Mouse (Mus musculus) forebrain, embryonic 12.5 days (tissue): ENCODE data around the gene Gm9817. TPM values are rescaled to one million over a fixed set of nuclear protein-coding genes. Genes with fewer than 3 reads are reported as not detected.
"Not testable (repeated sequence)": the region's sequence is repeated elsewhere in the genome, so short reads cannot be mapped to it uniquely, and the experiment has no call there.

Experiments
- ATAC-seq: fragments of 200-750 bp; cut with Nextera tagmentation; 2 replicates; pipeline ENCODE4 v1.8.0; 2017; ENCODE audit warnings: moderate TSS enrichment; ENCODE audit not compliant: low FRiP score
- H3K27ac ChIP-seq: fragments of 300-500 bp; sonication (generic); 2 replicates; pipeline ENCODE4 v1.5.1; 2016; ENCODE audit warnings: mild to moderate bottlenecking
- H3K27me3 ChIP-seq: fragments of 300-500 bp; sonication (generic); 2 replicates; pipeline ENCODE4 v1.6.1; 2016; ENCODE audit warnings: mild to moderate bottlenecking
- H3K36me3 ChIP-seq: fragments of 300-500 bp; sonication (generic); replicated peaks from 2 replicates; pipeline ENCODE4 v1.6.1; 2016; ENCODE audit warnings: mild to moderate bottlenecking
- H3K4me1 ChIP-seq: fragments of 300-500 bp; sonication (generic); 2 replicates; pipeline ENCODE4 v1.6.1; 2016
- H3K4me2 ChIP-seq: fragments of 300-500 bp; sonication (generic); 2 replicates; pipeline ENCODE4 v1.6.1; 2016; ENCODE audit warnings: mild to moderate bottlenecking, moderate library complexity
- H3K4me3 ChIP-seq: fragments of 300-500 bp; sonication (generic); replicated peaks from 2 replicates; pipeline ENCODE4 v1.5.1; 2016; ENCODE audit warnings: mild to moderate bottlenecking
- H3K9ac ChIP-seq: fragments of 300-500 bp; sonication (generic); 2 replicates; pipeline ENCODE4 v1.6.1; 2016; ENCODE audit warnings: mild to moderate bottlenecking
- H3K9me3 ChIP-seq: fragments of 300-500 bp; sonication (generic); 2 replicates; pipeline ENCODE4 v1.6.1; 2016
- WGBS: fragments of 180-500 bp; shearing (Covaris S2); methylation state at CpG from one replicate; pipeline ENCODE4 v1.1.7; 2016; 5-methylcytosine and 5-hydroxymethylcytosine counted together
- polyA plus RNA-seq: library from polyadenylated mRNA; unstranded; fragments of >200 nt; fragmentation: Nextera tagmentation; extraction: Ambion mirVana; gene quantifications from 2 replicates; pipeline ENCODE4 v1.2.1, GENCODE M21; 2016

Gm9817 gene
- not detected in 2 replicates for polyA plus RNA-seq

- H3K9me3 ChIP-seq, H3K27me3 ChIP-seq, H3K27ac ChIP-seq, H3K36me3 ChIP-seq, H3K4me3 ChIP-seq, H3K4me2 ChIP-seq, H3K9ac ChIP-seq, ATAC-seq, H3K4me1 ChIP-seq: not testable (repeated sequence)
- 61% methylated on average over 16 of the region's 16 CpGs for WGBS
Observed at GRCm38 (mm10) chr13:45078392-45078791, at the start of gene Gm9817. Gene Gm9817, plus strand, starts transcription at chr13:45078692.

DNA sequence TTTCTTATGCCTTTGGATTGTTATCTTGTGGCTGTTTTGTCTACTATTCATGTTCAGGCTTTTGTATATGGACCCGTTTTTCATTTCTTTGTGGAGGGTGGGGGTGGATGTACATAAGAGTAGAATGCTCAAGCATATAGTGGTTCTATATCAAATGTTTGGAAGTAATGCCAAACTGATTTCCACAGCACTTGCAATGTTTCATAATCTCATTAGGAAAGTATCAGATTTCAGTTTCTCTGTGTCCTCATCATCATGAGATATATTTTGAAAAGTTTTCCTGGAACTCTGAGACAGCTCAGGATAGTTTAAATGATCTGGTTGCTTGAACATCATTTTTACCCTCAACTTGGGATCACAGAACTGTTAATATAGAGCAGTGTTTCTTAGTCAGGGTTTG lies 48.7 kb upstream of the Gm9817 start:
- no peaks in the 10 kb centered on the region for H3K36me3 ChIP-seq
- H3K27me3 ChIP-seq: no peaks in the 10 kb centered on the region
- no peak overlapping the region for H3K27ac ChIP-seq
- H3K4me2 ChIP-seq: no peak overlapping the region
- H3K4me3 ChIP-seq: no peak overlapping the region
- no peak for ATAC-seq
- H3K4me1 ChIP-seq: no peaks in the 10 kb centered on the region
- WGBS: 93% methylated on average over 1 of the region's 1 CpGs
- H3K9ac ChIP-seq: no peak overlapping the region
- no peaks in the 10 kb centered on the region for H3K9me3 ChIP-seq

GRCm38 (mm10) chr13:45030830-45031229 lies 47.7 kb upstream of the Gm9817 start:
- H3K36me3 ChIP-seq: no peaks in the 10 kb centered on the region
- no peaks in the 10 kb centered on the region for H3K4me1 ChIP-seq
- WGBS: 16% methylated on average over 12 of the region's 12 CpGs
- H3K9me3 ChIP-seq: no peaks in the 10 kb centered on the region
- no peak for ATAC-seq
- no peak overlapping the region for H3K9ac ChIP-seq
- H3K27me3 ChIP-seq: no peaks in the 10 kb centered on the region
- no peak overlapping the region for H3K27ac ChIP-seq
- H3K4me3 ChIP-seq: no peak overlapping the region
- no peak overlapping the region for H3K4me2 ChIP-seq

DNA sequence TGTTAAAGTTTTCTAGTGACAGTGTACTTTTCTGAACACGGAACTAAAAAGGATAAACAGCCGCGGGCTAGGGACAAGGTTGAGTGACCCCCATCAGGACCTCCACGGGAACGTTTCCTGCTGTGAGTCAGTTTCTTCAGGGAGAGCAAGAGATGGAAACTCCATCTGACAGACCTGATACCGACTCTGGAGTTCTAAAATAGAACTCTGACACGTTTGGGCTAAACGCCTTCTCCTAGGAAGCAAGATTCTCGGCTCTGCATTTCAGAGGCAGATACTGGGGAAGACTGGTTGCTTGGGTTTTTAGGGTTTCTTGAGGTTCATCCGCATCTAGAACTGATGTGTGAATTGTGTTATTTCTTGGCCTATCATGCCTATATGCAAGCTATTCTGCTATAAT lies 47.2 kb upstream of the Gm9817 start:
- no peak overlapping the region for H3K4me2 ChIP-seq
- H3K27me3 ChIP-seq: no peaks in the 10 kb centered on the region
- H3K4me3 ChIP-seq: no peak overlapping the region
- no peaks in the 10 kb centered on the region for H3K4me1 ChIP-seq
- no peaks in the 10 kb centered on the region for H3K36me3 ChIP-seq
- WGBS: 79% methylated on average over 10 of the region's 10 CpGs
- no peak overlapping the region for H3K27ac ChIP-seq
- ATAC-seq: no peak
- no peaks in the 10 kb centered on the region for H3K9me3 ChIP-seq
- H3K9ac ChIP-seq: no peak overlapping the region

- no peak overlapping the region for H3K27ac ChIP-seq
- no peak overlapping the region for H3K4me3 ChIP-seq
- no peaks in the 10 kb centered on the region for H3K4me1 ChIP-seq
- no peak for ATAC-seq
- WGBS: 82% methylated on average over 7 of the region's 7 CpGs
- H3K9me3 ChIP-seq: no peaks in the 10 kb centered on the region
- no peaks in the 10 kb centered on the region for H3K36me3 ChIP-seq
- H3K9ac ChIP-seq: no peak overlapping the region
- H3K27me3 ChIP-seq: no peaks in the 10 kb centered on the region
- no peak overlapping the region for H3K4me2 ChIP-seq
Observed at GRCm38 (mm10) chr13:45031748-45032147, 46.7 kb upstream of the Gm9817 start.

DNA sequence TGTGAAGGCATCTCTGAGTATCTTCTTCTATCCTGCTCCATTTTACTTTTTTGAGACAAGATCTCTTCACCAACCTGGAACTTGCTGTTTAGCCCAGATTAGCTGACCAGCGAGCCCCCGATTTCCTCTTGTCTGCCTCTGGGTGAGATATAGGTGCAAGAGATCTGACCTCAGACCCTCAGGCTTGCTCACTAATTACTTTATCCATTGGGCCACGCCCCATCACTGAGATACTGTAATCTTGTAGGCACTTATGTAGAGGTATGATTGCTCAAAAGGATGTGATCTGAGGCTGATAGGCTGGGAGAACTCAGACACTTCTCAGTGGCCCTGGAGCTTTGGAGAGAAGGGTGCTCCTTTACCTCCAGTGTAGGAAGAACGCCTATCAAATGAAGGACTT lies 46.0 kb upstream of the Gm9817 start:
- Histone ChIP-seq H3K4me2 (no peak overlapping the region), H3K4me3 (no peak overlapping the region), H3K27me3 (no peaks in the 10 kb centered on the region), H3K9ac (no peak overlapping the region), H3K9me3 (no peaks in the 10 kb centered on the region), H3K4me1 (no peaks in the 10 kb centered on the region), H3K27ac (no peak overlapping the region), H3K36me3 (no peaks in the 10 kb centered on the region)
- WGBS: 91% methylated on average over 4 of the region's 4 CpGs
- no peak for ATAC-seq

GRCm38 (mm10) chr13:45033360-45033759 lies 45.1 kb upstream of the Gm9817 start:
- Histone ChIP-seq H3K4me3 (no peak overlapping the region), H3K36me3 (no peaks in the 10 kb centered on the region), H3K9me3 (no peaks in the 10 kb centered on the region), H3K4me1 (no peaks in the 10 kb centered on the region), H3K27ac (no peak overlapping the region), H3K27me3 (no peaks in the 10 kb centered on the region), H3K9ac (no peak overlapping the region), H3K4me2 (no peak overlapping the region)
- ATAC-seq: no peak
- WGBS: 89% methylated on average over 10 of the region's 10 CpGs

GRCm38 (mm10) chr13:45034759-45035158 lies 43.7 kb upstream of the Gm9817 start:
- Histone ChIP-seq H3K4me2 (no peak overlapping the region), H3K4me3 (no peak overlapping the region), H3K9me3 (no peaks in the 10 kb centered on the region), H3K9ac (no peak overlapping the region), H3K36me3 (no peaks in the 10 kb centered on the region), H3K4me1 (no peaks in the 10 kb centered on the region), H3K27ac (no peak overlapping the region), H3K27me3 (no peaks in the 10 kb centered on the region)
- WGBS: 72% methylated on average over 7 of the region's 7 CpGs
- ATAC-seq: no peak

- no peak overlapping the region for H3K27ac ChIP-seq
- H3K36me3 ChIP-seq: no peaks in the 10 kb centered on the region
- H3K9ac ChIP-seq: no peak overlapping the region
- no peak overlapping the region for H3K4me3 ChIP-seq
- no peaks in the 10 kb centered on the region for H3K9me3 ChIP-seq
- H3K4me1 ChIP-seq: no peaks in the 10 kb centered on the region
- 91% methylated on average over 4 of the region's 4 CpGs for WGBS
- no peaks in the 10 kb centered on the region for H3K27me3 ChIP-seq
- H3K4me2 ChIP-seq: no peak overlapping the region
- no peak for ATAC-seq
Observed at GRCm38 (mm10) chr13:45036417-45036816, 42.1 kb upstream of the Gm9817 start.

DNA sequence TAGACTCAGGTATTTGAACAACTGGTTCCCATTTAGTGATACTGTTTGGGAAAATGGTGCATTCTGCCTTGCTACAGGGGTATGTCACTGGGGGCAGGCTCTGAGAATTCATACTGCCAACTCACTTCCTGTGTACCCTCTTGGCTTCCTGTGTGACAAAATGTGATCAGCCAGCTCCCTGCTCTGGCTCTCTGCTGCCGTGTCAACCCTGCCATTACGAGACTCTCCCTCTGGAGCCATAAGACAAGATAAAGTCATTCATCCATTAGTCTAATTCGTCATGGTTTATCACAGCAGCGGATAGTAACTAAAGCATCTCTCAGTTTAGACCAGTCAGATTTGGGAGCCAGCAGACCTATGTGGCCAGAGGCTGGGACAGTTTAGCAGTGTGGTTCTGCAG lies 38.3 kb upstream of the Gm9817 start:
- no peaks in the 10 kb centered on the region for H3K4me1 ChIP-seq
- no peaks in the 10 kb centered on the region for H3K36me3 ChIP-seq
- no peak overlapping the region for H3K27ac ChIP-seq
- no peak overlapping the region for H3K4me3 ChIP-seq
- ATAC-seq: no peak
- no peak overlapping the region for H3K9ac ChIP-seq
- WGBS: 79% methylated on average over 4 of the region's 4 CpGs
- H3K27me3 ChIP-seq: no peaks in the 10 kb centered on the region
- no peak overlapping the region for H3K4me2 ChIP-seq
- no peaks in the 10 kb centered on the region for H3K9me3 ChIP-seq

DNA sequence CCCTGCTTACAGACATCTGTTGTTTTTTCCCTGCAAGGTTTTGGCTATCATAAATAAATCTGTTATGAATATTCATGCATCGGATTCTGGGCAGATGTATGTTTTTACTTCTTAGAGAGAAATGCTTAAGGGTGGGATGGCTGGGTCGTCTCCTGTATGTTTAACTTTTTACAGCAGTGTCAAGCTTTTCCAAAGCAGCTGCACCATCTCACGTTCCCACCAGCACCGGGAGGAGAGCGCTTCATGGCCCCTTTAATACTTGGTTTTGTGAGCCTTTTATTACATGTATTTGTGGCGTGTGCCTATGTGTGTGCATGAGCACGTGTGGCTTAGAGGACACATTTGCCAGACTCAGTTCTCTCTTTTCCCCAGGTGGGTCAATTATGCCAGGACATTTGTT lies 37.8 kb upstream of the Gm9817 start:
- Histone ChIP-seq H3K9ac (no peak overlapping the region), H3K27ac (no peak overlapping the region), H3K4me3 (no peak overlapping the region), H3K36me3 (no peaks in the 10 kb centered on the region), H3K27me3 (no peaks in the 10 kb centered on the region), H3K4me2 (no peak overlapping the region), H3K4me1 (no peaks in the 10 kb centered on the region), H3K9me3 (no peaks in the 10 kb centered on the region)
- WGBS: 85% methylated on average over 7 of the region's 7 CpGs
- ATAC-seq: no peak

GRCm38 (mm10) chr13:45043466-45043865 lies 35.0 kb upstream of the Gm9817 start:
- WGBS: 72% methylated on average over 3 of the region's 3 CpGs

DNA sequence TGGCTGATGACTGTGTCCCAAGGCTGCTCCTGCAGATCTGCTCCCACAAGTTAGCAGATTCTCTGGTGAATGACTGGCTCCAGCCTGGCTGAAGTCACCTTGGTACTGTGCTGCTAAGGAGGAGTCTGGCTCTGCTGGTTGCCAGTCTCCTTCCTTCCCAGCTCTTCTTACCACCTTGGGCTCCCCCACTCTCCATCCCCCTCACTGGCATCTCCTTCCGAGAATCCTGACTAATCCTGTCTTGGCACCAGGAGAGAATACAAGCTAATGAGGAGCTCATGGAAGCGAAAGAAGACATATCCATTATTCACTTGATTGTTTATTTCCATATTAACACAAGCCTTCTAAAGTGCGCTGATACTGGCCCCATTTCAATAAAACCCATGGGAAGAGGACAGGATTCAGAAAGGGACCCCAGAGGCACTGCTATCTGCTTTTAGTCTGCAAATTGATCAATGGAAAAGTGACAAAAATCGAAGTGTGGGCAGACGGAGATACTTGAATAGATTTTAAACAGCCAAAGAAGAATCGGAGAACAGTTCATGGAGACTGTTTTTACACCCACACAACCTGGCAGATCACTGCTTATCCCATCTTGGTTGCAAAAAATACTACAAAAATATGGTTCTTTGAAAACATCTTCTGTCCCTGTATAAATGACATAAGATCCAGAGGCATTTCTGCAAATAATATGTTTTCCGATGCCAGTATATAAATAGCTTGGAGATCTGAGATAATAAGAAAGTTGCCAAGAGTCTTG lies 29.1 kb upstream of the Gm9817 start:
- Histone ChIP-seq H3K9ac (no peak overlapping the region), H3K36me3 (no peaks in the 10 kb centered on the region), H3K27ac (no peak overlapping the region), H3K4me3 (no peak overlapping the region), H3K27me3 (no peaks in the 10 kb centered on the region), H3K9me3 (no peaks in the 10 kb centered on the region), H3K4me1 (no peaks in the 10 kb centered on the region), H3K4me2 (no peak overlapping the region)
- ATAC-seq: no peak
- 78% methylated on average over 7 of the region's 7 CpGs for WGBS

More at GRCm38 (mm10) chr13:45043466-45043865, 35.0 kb upstream of the Gm9817 start:
- H3K4me2 ChIP-seq: no peak overlapping the region
- no peaks in the 10 kb centered on the region for H3K4me1 ChIP-seq
- no peak for ATAC-seq
- no peaks in the 10 kb centered on the region for H3K27me3 ChIP-seq
- H3K9me3 ChIP-seq: no peaks in the 10 kb centered on the region
- H3K27ac ChIP-seq: no peak overlapping the region
- no peak overlapping the region for H3K9ac ChIP-seq
- no peak overlapping the region for H3K4me3 ChIP-seq
- no peaks in the 10 kb centered on the region for H3K36me3 ChIP-seq
